Mouse (Mus musculus) kidney, embryonic 15.5 days (tissue): ENCODE data around the gene Slco2b1. TPM values are rescaled to one million over a fixed set of nuclear protein-coding genes. Genes with fewer than 3 reads are reported as not detected.

Experiments used
- ATAC-seq: fragments of 200-750 bp; cut with Nextera tagmentation; replicated peaks from 2 replicates; pipeline ENCODE4 v1.8.0; 2017; ENCODE audit warnings: moderate TSS enrichment; ENCODE audit not compliant: low FRiP score
- H3K27ac ChIP-seq: fragments of 300-500 bp; sonication (generic); 2 replicates; pipeline ENCODE4 v1.5.1; 2015; ENCODE audit warnings: mild to moderate bottlenecking, inconsistent platforms
- H3K27me3 ChIP-seq: fragments of 300-500 bp; sonication (generic); 2 replicates; pipeline ENCODE4 v1.6.1; 2015; ENCODE audit warnings: inconsistent platforms
- H3K36me3 ChIP-seq: fragments of 300-500 bp; sonication (generic); 2 replicates; pipeline ENCODE4 v1.6.1; 2015; ENCODE audit warnings: inconsistent platforms
- H3K4me1 ChIP-seq: fragments of 300-500 bp; sonication (generic); 2 replicates; pipeline ENCODE4 v1.6.1; 2015; ENCODE audit warnings: inconsistent platforms
- H3K4me2 ChIP-seq: fragments of 300-500 bp; sonication (generic); 2 replicates; pipeline ENCODE4 v1.6.1; 2015; ENCODE audit warnings: moderate library complexity, mild to moderate bottlenecking, inconsistent platforms
- H3K4me3 ChIP-seq: fragments of 300-500 bp; sonication (generic); replicated peaks from 2 replicates; pipeline ENCODE4 v1.5.1; 2015; ENCODE audit warnings: mild to moderate bottlenecking, inconsistent platforms
- H3K9ac ChIP-seq: fragments of 300-500 bp; sonication (generic); 2 replicates; pipeline ENCODE4 v1.6.1; 2015; ENCODE audit warnings: mild to moderate bottlenecking, inconsistent platforms
- H3K9me3 ChIP-seq: fragments of 300-500 bp; sonication (generic); replicated peaks from 2 replicates; pipeline ENCODE4 v1.6.1; 2016; ENCODE audit warnings: inconsistent platforms
- WGBS: fragments of 180-500 bp; shearing (Covaris S2); methylation state at CpG from one replicate; pipeline ENCODE4 v1.1.7; 2015; ENCODE audit warnings: mixed read lengths; 5-methylcytosine and 5-hydroxymethylcytosine counted together
- polyA plus RNA-seq: library from polyadenylated mRNA; unstranded; fragments of >200 nt; fragmentation: Nextera tagmentation; extraction: Ambion mirVana; gene quantifications from 2 replicates; pipeline ENCODE4 v1.2.1, GENCODE M21; 2015

Gene Slco2b1
- polyA plus RNA-seq, 1 experiment from 2014 or later: 2.8 TPM

- Histone ChIP-seq H3K9ac (no peak overlapping the region), H3K27ac (no peak overlapping the region), H3K9me3 (no peaks in the 10 kb centered on the region), H3K4me3 (no peak overlapping the region), H3K36me3 (no peaks in the 10 kb centered on the region), H3K4me2 (no peak overlapping the region), H3K4me1 (0 out of 2 replicates have a peak, but pooled peaks cover 5% of the 10 kb centered on the region), H3K27me3 (no peaks in the 10 kb centered on the region)
- ATAC-seq: no peak
- WGBS: 73% methylated on average over 7 of the region's 7 CpGs
Observed at GRCm38 (mm10) chr7:99690819-99691218, 20.3 kb downstream of the Slco2b1 start.

GRCm38 (mm10) chr7:99684086-99684485 is 27.1 kb downstream of the Slco2b1 start:
- H3K27ac ChIP-seq: no peak overlapping the region
- H3K9ac ChIP-seq: no peak overlapping the region
- H3K4me2 ChIP-seq: no peak overlapping the region
- H3K9me3 ChIP-seq: no peaks in the 10 kb centered on the region
- ATAC-seq: no peak
- no peak overlapping the region for H3K4me3 ChIP-seq
- H3K36me3 ChIP-seq: no peaks in the 10 kb centered on the region
- no peaks in the 10 kb centered on the region for H3K27me3 ChIP-seq
- 64% methylated on average over 4 of the region's 4 CpGs for WGBS
- no peaks in the 10 kb centered on the region for H3K4me1 ChIP-seq

GRCm38 (mm10) chr7:99680771-99681170 is 30.4 kb downstream of the Slco2b1 start:
- H3K36me3 ChIP-seq: no peaks in the 10 kb centered on the region
- H3K4me2 ChIP-seq: no peak overlapping the region
- H3K27ac ChIP-seq: no peak overlapping the region
- H3K4me1 ChIP-seq: no peaks in the 10 kb centered on the region
- no peak for ATAC-seq
- WGBS: 75% methylated on average over 5 of the region's 5 CpGs
- no peak overlapping the region for H3K9ac ChIP-seq
- H3K27me3 ChIP-seq: no peaks in the 10 kb centered on the region
- H3K9me3 ChIP-seq: no peaks in the 10 kb centered on the region
- no peak overlapping the region for H3K4me3 ChIP-seq

GRCm38 (mm10) chr7:99674890-99675289 is 36.2 kb downstream of the Slco2b1 start:
- H3K4me3 ChIP-seq: no peak overlapping the region
- no peak overlapping the region for H3K9ac ChIP-seq
- H3K4me1 ChIP-seq: 0 out of 2 replicates have a peak, but pooled peaks cover 7% of the 10 kb centered on the region
- H3K27ac ChIP-seq: no peak overlapping the region
- 82% methylated on average over 3 of the region's 3 CpGs for WGBS
- no peaks in the 10 kb centered on the region for H3K27me3 ChIP-seq
- no peaks in the 10 kb centered on the region for H3K9me3 ChIP-seq
- H3K36me3 ChIP-seq: no peaks in the 10 kb centered on the region
- H3K4me2 ChIP-seq: no peak overlapping the region
- ATAC-seq: no peak

GRCm38 (mm10) chr7:99674209-99674608 is 36.9 kb downstream of the Slco2b1 start:
- Histone ChIP-seq H3K9ac (no peak overlapping the region), H3K4me2 (no peak overlapping the region), H3K27ac (no peak overlapping the region), H3K27me3 (no peaks in the 10 kb centered on the region), H3K9me3 (no peaks in the 10 kb centered on the region), H3K4me3 (no peak overlapping the region), H3K4me1 (peaks cover 8% of the 10 kb centered on the region; the same call in 1 of the 2 replicates), H3K36me3 (no peaks in the 10 kb centered on the region)
- ATAC-seq: no peak
- WGBS: 74% methylated on average over 5 of the region's 5 CpGs

- Histone ChIP-seq H3K36me3 (no peaks in the 10 kb centered on the region), H3K4me2 (no peak overlapping the region), H3K9me3 (no peaks in the 10 kb centered on the region), H3K27ac (no peak overlapping the region), H3K9ac (no peak overlapping the region), H3K4me1 (peaks cover 14% of the 10 kb centered on the region; the same call in 1 of the 2 replicates), H3K4me3 (no peak overlapping the region), H3K27me3 (no peaks in the 10 kb centered on the region)
- no peak for ATAC-seq
- WGBS: 76% methylated on average over 8 of the region's 8 CpGs
Observed at GRCm38 (mm10) chr7:99673188-99673587, 38.0 kb downstream of the Slco2b1 start.

GRCm38 (mm10) chr7:99671544-99672435 is 39.4 kb downstream of the Slco2b1 start:
- H3K9ac ChIP-seq: no peak overlapping the region
- peaks cover 24% of the 10 kb centered on the region; the same call in 1 of the 2 replicates for H3K4me1 ChIP-seq
- 74% methylated on average over 9 of the region's 9 CpGs for WGBS
- no peak overlapping the region for H3K4me2 ChIP-seq
- H3K27me3 ChIP-seq: no peaks in the 10 kb centered on the region
- H3K4me3 ChIP-seq: no peak overlapping the region
- no peaks in the 10 kb centered on the region for H3K9me3 ChIP-seq
- ATAC-seq: no peak
- H3K27ac ChIP-seq: no peak overlapping the region
- H3K36me3 ChIP-seq: no peaks in the 10 kb centered on the region

GRCm38 (mm10) chr7:99670915-99671314 is 40.2 kb downstream of the Slco2b1 start:
- H3K4me3 ChIP-seq: no peak overlapping the region
- H3K9ac ChIP-seq: no peak overlapping the region
- no peak overlapping the region for H3K27ac ChIP-seq
- H3K9me3 ChIP-seq: no peaks in the 10 kb centered on the region
- 74% methylated on average over 4 of the region's 4 CpGs for WGBS
- H3K4me2 ChIP-seq: no peak overlapping the region
- H3K4me1 ChIP-seq: peaks cover 25% of the 10 kb centered on the region; the same call in 1 of the 2 replicates
- no peaks in the 10 kb centered on the region for H3K27me3 ChIP-seq
- H3K36me3 ChIP-seq: no peaks in the 10 kb centered on the region
- no peak for ATAC-seq

- Histone ChIP-seq H3K36me3 (no peaks in the 10 kb centered on the region), H3K4me2 (no peak overlapping the region), H3K9me3 (no peaks in the 10 kb centered on the region), H3K9ac (no peak overlapping the region), H3K27me3 (no peaks in the 10 kb centered on the region), H3K4me1 (peaks cover 38% of the 10 kb centered on the region), H3K27ac (no peak overlapping the region), H3K4me3 (no peak overlapping the region)
- peak; percentile 50; the same call in 1 of the 2 replicates for ATAC-seq
- 25% methylated on average over 4 of the region's 4 CpGs for WGBS
Observed at GRCm38 (mm10) chr7:99668802-99669201, 42.3 kb downstream of the Slco2b1 start.

GRCm38 (mm10) chr7:99667096-99667495 is 44.0 kb downstream of the Slco2b1 start:
- ATAC-seq: no peak
- H3K9ac ChIP-seq: no peak overlapping the region
- H3K4me3 ChIP-seq: no peak overlapping the region
- H3K27me3 ChIP-seq: no peaks in the 10 kb centered on the region
- 54% methylated on average over 16 of the region's 16 CpGs for WGBS
- peaks cover 35% of the 10 kb centered on the region for H3K4me1 ChIP-seq
- H3K27ac ChIP-seq: no peak overlapping the region
- no peaks in the 10 kb centered on the region for H3K9me3 ChIP-seq
- H3K4me2 ChIP-seq: peak overlapping the region; percentile 13; the same call in 1 of the 2 replicates
- H3K36me3 ChIP-seq: no peaks in the 10 kb centered on the region

GRCm38 (mm10) chr7:99665731-99666452 is 45.2 kb downstream of the Slco2b1 start:
- H3K9me3 ChIP-seq: no peaks in the 10 kb centered on the region
- no peaks in the 10 kb centered on the region for H3K27me3 ChIP-seq
- H3K4me3 ChIP-seq: no peak overlapping the region
- ATAC-seq: no peak
- H3K4me2 ChIP-seq: no peak overlapping the region
- WGBS: 92% methylated on average over 10 of the region's 10 CpGs
- H3K9ac ChIP-seq: no peak overlapping the region
- peaks cover 30% of the 10 kb centered on the region for H3K4me1 ChIP-seq
- H3K36me3 ChIP-seq: no peaks in the 10 kb centered on the region
- H3K27ac ChIP-seq: no peak overlapping the region
